Mouse (Mus musculus): ENCODE results near the gene Atp6v1g2.

GRCm38 (mm10) chr17:35259621-35260020 lies 26.2 kb downstream of the Atp6v1g2 start:
- no peak for TF ChIP-seq CHD2 (IDR thresholded peaks at IDR 0.05; ENCODE audit: low read depth, low read length)
- no peak for TF ChIP-seq ZC3H11A (IDR thresholded peaks at IDR 0.05; ENCODE audit: borderline replicate concordance, low read depth, low read length)
